Mouse (Mus musculus): ENCODE data around the gene Borcs6.
"Not testable (repeated sequence)": the region's sequence is repeated elsewhere in the genome, so short reads cannot be mapped to it uniquely, and the experiment has no call there.

The Borcs6 gene

DNA sequence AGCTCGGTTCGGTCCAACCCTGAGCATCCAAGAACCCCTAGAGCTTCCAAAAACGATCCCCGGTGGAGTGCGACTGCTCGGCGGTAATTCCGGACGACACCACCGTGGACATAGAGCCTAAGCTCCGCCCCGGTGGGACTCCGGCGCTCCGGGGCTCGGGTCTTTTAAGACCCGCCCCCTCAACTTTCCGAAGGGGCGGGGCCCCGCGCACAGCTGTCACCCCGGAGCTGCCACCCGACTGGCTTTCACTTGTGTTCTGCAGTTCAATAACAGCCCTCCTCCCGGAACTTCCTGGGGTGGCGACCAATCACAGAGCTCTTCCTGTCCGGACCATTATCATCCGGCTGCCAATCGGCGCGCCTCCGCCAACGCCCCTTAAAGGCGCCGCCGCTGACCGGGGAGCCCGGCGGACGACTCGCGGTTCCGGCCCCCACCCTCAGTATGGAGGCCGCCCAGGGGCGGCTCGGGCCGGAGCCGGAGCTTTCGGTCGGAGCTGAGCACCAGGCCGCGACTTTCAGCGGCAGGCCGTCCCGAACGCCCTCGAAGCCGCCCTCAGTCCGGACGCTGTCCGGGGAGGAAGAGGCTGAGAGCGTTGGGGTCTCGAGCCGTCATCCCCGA is at the start of gene Borcs6:
Gene Borcs6, plus strand, starts transcription at position 361 of the 618 bp plus-strand sequence.
- peak; percentile 95 to 98 for DNase-seq (ENCODE audit: low spot score in 2 of 2)

DNA sequence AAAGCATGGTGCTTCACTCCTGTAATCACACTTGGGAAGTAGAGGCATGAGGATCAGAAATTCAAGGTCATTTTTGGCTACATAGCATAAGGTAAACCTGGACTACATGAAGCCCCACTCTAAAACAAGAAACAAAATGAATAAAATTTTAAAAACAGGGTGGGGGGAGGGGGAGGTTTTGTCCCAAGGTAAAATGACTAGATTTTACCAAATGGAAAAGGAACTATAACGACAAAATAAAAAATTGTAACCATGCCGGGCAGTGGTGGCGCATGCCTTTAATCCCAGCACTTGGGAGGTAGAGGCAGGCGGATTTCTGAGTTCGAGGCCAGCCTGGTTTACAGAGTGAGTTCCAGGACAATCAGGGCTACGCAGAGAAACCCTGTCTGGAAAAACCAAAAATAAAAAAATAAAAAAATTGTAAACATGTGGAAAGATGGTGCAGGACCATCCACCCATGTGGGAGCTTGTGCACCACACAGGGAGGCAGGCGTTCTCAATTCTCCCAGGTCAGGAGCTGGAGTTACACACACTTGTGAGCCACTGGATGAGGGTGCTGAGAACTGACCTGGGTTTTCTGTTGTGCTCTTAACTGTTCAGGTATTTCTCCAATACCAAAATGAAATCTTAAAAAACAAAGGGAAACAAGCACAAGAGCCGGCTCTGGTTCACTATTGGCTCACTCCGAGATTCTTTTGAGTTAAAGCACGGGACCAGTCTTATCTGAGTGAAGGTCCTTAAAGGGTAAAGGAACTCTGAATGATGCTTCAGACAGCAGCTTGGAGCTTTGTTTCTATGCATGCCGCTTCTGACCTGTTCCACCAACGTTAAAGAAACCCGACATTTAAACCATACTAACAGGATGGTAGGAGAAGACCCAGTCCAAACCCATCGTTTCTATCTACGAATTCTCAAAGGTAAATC is 48.9 kb upstream of the Borcs6 start:
- no peak for DNase-seq (ENCODE audit: low spot score in 2 of 2)

DNA sequence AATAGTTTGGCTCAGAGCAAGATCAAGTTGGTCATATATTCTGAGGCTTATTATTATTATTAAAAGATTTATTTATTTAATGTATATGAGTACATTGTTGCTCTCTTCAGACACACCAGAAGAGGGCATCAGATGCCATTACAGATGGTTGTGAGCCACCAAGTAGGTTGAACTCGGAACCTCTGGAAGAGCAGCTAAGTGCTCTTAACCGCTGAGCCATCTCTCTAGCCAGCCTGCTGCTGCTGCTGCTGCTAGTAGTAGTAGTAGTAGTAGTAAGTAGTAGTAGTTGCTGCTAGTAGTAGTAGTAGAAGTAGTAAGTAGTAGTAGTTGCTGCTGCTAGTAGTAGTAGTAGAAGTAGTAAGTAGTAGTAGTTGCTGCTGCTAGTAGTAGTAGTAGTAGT is 48.1 kb upstream of the Borcs6 start:
- DNase-seq (ENCODE audit: low spot score in 2 of 2) = not testable (repeated sequence)

DNA sequence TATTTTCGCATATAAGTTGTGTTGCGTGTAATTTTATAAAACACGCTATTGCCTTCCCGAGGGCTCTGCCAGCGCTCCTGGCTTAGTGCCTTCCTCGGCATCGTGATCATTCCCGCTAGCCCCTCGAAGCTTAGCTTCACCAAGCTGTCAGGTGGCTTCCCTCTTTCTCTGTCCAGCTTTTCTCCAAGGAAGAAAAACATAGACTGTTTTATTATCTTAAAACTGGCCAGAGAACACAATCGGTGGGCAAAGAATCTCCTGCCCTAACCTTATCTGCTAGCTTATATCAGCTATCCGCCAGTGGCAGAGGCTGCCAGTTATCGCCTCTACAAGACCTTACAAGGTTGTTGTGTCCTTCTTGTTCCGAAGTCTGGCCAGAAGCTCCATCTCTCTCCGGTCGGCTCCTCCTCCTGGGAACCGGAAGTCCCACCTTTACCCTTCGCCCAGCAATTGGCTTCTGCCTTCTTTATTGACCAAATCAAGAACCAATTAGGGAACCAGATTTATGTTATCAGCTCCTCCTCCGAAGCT is 47.4 kb upstream of the Borcs6 start:
- peak; percentile 77 to 80 for DNase-seq (ENCODE audit: low spot score in 2 of 2)

DNA sequence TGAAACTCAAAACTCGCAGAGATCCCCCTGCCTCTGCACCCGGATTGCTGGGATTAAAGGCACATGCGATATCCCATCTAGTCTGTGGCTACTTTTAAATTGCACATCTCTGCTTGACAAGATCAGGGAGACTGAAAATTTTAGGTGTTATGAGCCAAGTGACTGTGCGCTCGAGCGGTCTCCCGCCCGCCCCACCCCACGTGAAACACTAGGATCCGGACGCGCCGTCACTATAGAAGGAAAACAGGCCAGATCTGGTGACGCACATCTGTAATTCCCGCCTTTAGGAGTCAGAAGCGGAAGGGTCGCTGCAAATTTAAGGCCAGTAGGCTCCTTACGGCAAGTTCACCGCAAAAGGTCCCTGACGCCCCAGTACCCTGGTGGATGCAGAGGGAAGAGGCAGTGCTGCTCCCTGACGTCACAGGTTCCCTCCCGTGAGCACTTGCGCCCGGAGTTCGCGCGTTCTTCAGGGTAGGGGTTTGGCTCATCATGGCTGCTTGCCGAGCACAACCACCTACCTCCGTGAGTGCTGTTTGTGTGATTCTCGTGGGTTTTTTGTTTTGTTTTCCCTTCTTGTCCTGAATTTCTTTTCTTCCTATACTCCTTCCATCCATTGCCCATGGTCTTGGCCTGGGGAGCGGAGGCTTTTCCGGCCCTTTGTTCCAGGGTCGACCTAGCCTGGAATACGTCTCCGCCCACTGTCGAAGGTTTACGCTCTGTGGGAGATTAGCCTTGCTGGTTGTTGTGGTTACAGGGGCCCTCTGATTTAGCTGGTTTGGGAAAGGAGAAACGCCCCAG is 43.7 kb upstream of the Borcs6 start, which contains the start of gene Ctc1:
Gene Ctc1, plus strand, starts transcription at position 268 of the 798 bp plus-strand sequence.
- DNase-seq (ENCODE audit: low spot score in 2 of 2) = peak; percentile 81 to 88

DNA sequence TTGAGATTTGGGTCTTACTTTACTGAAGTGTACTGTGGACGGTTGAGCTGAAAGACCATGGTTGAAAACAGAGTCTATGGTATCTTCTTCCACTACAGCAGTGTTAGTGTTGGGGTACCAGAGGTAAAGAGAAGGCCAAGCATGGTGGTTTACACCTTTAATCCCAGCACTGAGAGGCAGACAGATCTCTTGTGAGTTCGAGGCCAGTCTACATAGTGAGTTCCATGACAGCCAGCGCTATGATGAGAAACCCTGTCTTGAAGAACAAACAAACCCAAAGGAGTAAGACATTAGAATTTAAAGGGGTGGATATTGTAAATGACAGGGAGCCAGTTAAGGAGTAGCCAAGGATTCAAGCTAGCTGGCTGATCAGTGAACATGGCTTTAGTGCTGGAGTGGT is 42.8 kb upstream of the Borcs6 start:
- no peak for DNase-seq (ENCODE audit: low spot score in 2 of 2)

DNA sequence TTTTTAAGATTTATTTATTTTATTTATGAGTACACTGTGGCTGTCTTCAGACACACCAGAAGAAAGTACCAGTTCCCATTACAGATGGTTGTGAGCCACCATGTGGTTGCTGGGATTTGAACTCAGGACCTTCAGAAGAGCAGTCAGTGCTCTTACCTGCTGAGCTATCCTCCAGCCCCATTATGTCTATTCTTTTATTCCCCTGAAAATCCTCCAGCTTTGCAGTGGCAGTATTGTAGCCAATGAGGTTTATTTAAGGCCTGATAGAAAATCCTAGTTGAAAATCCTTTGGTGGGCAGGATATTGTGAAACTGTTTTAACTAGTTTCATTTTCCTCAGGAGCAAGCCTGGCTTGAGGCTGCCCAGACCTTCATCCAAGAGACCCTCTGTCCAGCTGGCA is 38.8 kb upstream of the Borcs6 start:
- DNase-seq (ENCODE audit: low spot score in 2 of 2) = no peak

DNA sequence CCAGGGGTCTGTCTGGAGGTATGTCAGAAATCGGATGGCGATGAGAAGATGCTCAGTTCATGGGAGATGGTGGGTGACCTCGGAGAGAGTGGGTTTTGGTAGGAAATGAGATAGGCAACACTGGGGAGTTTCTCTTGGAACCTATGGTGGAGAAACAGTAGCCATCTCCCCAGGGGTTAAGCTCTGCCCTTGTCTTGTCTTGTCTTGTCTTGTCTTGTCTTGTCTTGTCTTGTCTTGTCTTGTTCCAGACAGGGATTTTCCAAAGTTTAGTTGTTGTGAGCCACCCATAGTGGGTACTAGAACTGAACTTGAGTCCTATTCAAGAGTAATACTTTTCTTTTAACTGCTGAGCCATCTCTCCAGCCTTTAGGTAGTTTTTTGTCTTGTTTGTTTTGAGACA is 33.0 kb upstream of the Borcs6 start:
- DNase-seq (ENCODE audit: low spot score in 2 of 2) = no peak

DNA sequence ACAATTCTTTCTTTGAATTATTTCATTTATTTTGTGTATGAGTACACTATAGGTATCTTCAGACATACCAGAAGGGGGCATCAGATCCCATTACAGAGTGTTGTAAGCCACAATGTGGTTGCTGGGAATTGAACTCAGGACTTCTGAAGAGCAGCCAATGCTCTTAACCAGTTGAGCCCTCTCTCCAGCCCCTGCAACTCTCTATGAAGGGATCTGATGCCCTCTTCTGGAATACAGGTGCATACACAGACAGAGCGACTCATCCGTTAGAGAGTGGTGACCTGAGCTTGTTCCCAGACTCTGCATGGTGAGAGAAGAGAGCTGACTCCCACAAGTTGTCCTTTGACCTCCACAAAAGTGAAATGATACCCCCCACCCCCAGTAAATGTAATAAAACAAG is 30.7 kb upstream of the Borcs6 start:
- no peak for DNase-seq (ENCODE audit: low spot score in 2 of 2)

DNA sequence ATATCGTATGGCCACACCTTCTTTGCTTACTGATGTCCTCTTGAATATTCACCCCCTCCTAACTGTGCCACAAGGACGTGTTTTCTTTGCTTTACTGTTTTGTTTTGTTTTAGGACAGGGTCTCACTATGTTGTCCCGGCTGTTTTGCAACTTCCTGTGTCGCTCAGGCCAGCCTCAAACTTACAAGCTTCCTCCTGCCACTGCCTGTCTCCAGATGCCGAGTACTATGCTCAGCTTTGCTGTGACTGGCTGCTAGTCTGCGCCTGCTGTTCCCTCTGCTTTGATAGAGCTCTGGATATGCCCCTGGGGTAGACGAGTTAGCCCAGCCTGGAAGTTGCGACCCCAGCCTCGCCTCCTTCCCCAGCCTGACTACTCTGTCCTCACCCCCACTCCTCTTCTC is 26.0 kb upstream of the Borcs6 start:
- no peak for DNase-seq (ENCODE audit: low spot score in 2 of 2)

DNA sequence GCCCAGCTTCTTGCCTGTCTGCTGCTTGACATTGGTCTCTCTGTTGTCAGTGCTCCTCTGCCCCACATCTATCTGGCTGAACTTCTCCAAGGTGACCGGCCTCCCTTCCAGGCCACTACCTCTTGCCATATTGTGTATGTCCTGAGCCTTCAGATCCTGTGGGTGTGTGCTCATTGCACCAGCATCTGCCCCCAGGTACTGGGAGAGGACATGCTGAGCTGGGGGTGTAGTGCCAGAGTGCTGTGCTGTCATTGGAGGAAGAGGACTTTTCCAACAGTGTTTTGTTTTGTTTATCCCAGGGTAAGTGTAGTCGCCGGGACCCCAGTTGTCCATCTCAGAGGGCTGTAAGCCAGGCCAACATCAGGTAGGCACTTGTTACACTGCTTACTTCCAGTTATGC is 24.9 kb upstream of the Borcs6 start:
- DNase-seq (ENCODE audit: low spot score in 2 of 2) = no peak

DNA sequence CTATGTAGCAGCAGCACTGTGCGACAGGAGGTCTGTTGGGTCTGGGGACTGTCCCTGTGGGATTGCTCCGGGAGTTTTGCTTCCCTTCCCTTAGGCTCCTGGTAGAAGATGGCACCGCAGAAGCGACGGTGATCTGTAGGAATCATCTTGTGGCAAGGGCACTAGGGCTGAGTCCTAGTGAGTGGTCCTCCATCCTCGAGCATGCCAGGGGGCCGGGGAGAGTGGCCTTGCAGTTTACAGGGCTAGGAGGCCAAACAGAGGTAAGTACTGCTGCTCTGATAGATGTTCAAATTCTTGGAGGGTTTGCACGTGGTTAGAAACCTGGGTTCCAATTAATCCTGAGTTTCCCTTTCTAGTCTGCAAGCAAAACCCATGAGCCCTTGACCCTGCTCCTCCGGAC is 24.1 kb upstream of the Borcs6 start:
- DNase-seq (ENCODE audit: low spot score in 2 of 2) = no peak

DNA sequence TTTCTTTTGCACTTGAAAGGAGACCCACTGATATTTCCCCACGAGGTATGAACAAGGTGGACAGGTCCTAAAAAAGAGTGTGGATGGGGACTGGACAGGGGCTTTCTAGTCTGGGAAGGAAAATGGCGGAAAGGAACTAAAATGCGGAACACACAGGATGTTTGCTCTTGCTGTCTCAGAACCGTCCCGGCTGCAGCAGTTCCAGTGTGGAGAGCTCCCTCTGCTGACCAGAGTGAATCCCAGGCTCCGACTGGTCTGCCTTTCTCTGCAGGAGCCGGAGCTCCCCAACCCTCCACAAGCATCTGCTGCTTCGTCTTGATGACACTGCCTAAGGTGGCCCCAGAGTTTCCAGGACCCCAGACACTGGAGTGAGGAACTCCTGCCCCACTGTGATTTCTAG is 23.7 kb upstream of the Borcs6 start:
- DNase-seq (ENCODE audit: low spot score in 2 of 2) = peak; percentile 82 to 85

DNA sequence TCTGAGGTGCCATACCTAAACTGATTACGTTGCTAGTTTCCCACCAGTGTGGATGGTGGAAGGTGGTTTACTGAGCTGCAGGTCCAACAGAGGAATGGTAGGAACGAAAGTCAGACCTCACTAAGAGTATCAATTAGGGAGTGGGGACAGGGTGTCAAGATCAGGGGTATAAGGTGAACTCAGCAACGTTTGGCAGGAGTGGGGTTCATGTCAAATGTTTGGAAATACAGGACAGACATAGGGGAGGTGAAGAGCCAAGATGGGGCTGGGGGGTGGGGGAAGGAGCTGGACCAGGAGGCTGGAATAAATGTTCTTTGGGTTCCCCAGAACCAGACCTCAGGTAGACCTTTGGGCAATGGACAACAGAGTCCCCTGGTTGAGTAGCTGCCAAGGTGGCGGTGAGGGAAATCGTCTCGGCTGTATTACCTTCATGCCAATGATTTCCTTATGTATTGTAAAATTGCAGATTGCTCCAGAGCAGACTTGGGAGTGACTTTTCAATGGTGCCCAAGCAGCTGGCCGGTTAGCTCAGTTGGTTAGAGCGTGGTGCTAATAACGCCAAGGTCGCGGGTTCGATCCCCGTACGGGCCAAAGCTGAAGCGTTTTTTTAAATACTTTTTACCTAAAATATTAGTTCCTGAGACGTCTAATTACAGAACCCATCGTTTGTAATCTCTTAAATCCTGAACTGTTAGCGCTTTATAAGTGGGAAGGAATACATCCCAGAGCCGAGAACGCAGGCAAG is 22.9 kb upstream of the Borcs6 start:
- peak in 1 of 2 experiments; percentile 85 for DNase-seq (ENCODE audit: low spot score in 2 of 2)

DNA sequence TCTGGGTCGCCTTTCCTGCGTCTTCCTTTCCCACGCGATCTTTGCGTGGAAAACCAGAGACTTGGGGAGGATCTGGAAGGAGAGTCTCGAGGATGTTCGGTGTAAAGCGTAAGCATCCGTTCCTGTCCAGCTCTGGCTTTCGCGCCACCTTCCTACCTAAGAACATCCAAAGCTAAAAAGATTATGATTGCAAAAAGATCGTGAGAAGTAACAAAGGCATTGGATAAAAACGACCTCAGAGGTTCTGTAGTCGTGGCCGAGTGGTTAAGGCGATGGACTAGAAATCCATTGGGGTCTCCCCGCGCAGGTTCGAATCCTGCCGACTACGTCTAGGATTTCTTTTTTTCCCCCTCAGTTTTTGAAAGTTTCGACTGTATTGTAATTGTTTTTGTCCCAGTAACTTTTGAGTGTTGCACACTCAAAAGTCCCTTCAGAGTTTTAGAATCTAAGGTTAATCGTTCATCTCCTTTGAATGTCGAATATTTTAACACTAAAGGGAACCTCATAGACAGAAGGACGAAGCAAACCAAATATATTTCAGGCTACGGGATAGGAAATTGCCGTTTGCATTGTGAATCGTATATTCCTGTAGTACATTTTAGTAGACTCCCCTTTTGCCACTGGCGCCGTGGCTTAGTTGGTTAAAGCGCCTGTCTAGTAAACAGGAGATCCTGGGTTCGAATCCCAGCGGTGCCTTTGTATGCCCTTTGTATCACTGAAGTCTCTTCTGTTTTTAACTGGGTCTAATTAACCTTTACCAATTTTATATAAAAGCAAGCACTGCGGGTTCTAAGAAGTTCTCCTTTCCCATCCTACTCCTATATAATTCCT is 22.1 kb upstream of the Borcs6 start:
- DNase-seq (ENCODE audit: low spot score in 2 of 2) = peak in 1 of 2 experiments; percentile 77

DNA sequence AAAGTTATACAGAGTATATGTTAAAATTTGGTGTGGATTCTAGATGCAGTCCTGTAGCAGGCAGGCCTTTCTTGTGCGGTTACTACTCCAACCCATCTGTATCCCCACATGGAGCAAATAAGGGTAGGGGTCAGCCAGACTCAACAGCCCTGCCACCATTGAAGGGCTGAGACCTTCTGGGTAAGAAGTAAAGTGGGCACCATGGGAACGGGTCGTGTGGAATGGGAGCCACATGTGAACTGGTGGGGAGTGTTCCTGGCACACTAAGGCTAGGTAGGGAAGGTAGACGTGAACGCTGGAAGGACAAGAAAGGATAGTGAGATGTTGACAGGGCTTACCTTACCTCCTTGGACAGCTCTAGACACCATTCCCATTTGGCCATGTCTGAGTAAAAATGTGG is 21.3 kb upstream of the Borcs6 start:
- DNase-seq (ENCODE audit: low spot score in 2 of 2) = no peak

DNA sequence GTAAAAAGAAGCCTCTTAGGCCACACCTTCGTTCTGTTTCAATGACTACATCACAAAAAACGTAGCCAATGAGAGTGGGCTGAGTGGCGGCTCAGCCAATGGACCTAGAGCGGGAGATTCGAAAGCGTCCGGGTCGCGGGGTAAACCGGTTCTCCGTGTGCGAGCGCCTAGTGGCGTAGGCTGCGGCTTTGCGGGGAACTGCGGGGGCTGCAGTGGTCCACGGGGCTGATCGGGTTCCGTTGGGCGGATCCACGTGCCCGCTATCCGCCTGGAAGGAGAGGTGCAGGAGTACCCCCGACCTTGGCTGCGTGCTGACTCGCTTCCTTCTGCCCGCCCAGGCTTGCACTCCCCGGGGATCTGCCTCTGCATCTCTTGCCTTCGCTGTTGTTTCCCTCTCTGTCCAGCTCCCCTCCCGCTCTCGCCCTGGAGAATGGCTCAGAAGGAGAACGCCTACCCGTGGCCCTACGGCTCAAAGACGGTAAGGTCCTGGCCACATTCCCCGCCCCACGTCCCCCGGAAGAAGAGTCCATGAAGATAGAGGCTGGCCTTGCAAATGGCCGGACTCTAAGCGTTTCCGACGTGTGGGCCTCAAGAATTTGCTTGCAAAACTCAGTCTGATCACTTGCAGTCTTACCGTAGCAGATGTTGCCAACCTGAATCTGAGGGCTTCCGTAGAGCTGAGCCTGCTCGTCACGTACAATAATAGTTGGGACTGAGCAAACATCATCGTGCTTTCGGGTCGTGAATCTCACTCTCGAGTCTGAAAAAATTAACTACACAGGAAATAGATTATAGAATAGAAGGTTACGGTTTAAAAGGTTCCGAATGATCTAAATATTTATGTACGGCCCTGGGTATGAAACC is 13.8 kb upstream of the Borcs6 start, which contains the start of gene Aurkb:
Gene Aurkb, plus strand, starts transcription at position 117 of the 864 bp plus-strand sequence.
- peak; percentile 50 to 76 for DNase-seq (ENCODE audit: low spot score in 2 of 2)

DNA sequence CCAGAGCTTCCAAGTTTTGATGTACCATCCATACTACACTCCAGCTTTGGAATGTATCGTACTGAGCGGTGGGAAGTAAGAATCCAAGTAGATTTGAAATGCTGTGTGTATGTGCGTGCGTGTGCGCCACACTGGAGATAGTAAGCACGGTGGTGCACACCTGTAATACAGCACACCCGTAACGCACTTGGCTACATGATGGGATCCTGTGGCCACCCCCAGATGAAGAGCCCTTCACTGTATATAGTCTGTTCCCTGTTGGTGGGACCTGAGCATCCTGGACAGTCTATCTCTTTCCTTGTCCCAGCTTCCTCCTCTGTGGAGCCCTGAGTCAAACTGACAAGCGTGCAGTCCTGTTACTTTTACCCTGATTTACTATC is 13.1 kb upstream of the Borcs6 start:
- DNase-seq (ENCODE audit: low spot score in 2 of 2) = no peak

DNA sequence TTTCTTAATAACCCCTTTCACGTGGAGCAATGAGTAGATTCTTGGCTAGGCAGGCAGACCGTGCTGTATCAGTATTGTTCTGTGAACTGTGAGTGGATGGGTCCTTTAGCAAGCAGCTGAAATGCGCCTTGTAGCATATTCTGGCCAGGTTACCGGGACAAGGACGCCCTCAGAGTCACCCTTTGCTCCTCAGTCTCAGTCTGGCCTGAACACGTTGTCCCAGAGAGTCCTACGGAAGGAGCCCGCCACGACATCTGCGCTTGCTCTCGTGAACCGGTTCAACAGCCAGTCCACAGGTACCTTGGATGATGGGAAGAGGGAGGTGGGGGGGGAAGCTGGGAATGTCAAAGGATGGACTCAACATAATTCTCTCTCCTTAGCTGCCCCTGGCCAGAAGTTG is 11.9 kb upstream of the Borcs6 start:
- DNase-seq (ENCODE audit: low spot score in 2 of 2) = no peak

Data from frontal cortex, postnatal 10 days (tissue).